Mouse (Mus musculus): ENCODE data around the gene BC028528. TPM values are rescaled to one million over a fixed set of nuclear protein-coding genes. Genes with fewer than 3 reads are reported as not detected.

The BC028528 gene
- polyA plus RNA-seq, 1 experiment from 2014 or later = 7.6 TPM

Other genes starting within 250 kb of the BC028528 start
- 49.5 and 50.0 TPM in 2 replicates for gene Mcl1, start 233.2 kb downstream of the BC028528 start, polyA plus RNA-seq (2016; fragmentation: Nextera tagmentation; extraction: Ambion mirVana)
- 1.00 and 1.6 TPM in 2 replicates for gene Adamtsl4, start 204.1 kb downstream of the BC028528 start, polyA plus RNA-seq (2016; fragmentation: Nextera tagmentation; extraction: Ambion mirVana)
- gene Ecm1, start 152.4 kb downstream of the BC028528 start, polyA plus RNA-seq (2016; fragmentation: Nextera tagmentation; extraction: Ambion mirVana) = 9.7 and 10.9 TPM in 2 replicates
- 65.5 and 71.5 TPM in 2 replicates for gene Tars2, start 131.8 kb downstream of the BC028528 start, polyA plus RNA-seq (2016; fragmentation: Nextera tagmentation; extraction: Ambion mirVana)
- 24.0 and 25.7 TPM in 2 replicates for gene Rprd2, start 73.1 kb downstream of the BC028528 start, polyA plus RNA-seq (2016; fragmentation: Nextera tagmentation; extraction: Ambion mirVana)
- gene Prpf3, start 36.1 kb downstream of the BC028528 start, polyA plus RNA-seq (2016; fragmentation: Nextera tagmentation; extraction: Ambion mirVana) = 74.5 and 75.6 TPM in 2 replicates
- 374 and 377 TPM in 2 replicates for gene Mrps21, start 20.5 kb downstream of the BC028528 start, polyA plus RNA-seq (2016; fragmentation: Nextera tagmentation; extraction: Ambion mirVana)
- 11.5 and 13.4 TPM in 2 replicates for gene Ciart, start 9.8 kb downstream of the BC028528 start, polyA plus RNA-seq (2016; fragmentation: Nextera tagmentation; extraction: Ambion mirVana)
- 33.4 and 36.1 TPM in 2 replicates for gene Aph1a, start 2.0 kb upstream of the BC028528 start, polyA plus RNA-seq (2016; fragmentation: Nextera tagmentation; extraction: Ambion mirVana)
- 120 and 133 TPM in 2 replicates for gene Car14, start 12.7 kb upstream of the BC028528 start, polyA plus RNA-seq (2016; fragmentation: Nextera tagmentation; extraction: Ambion mirVana)
- 369 and 371 TPM in 2 replicates for gene Anp32e, start 37.2 kb upstream of the BC028528 start, polyA plus RNA-seq (2016; fragmentation: Nextera tagmentation; extraction: Ambion mirVana)
- 73.2 and 78.5 TPM in 2 replicates for gene Plekho1, start 104.0 kb upstream of the BC028528 start, polyA plus RNA-seq (2016; fragmentation: Nextera tagmentation; extraction: Ambion mirVana)
- 22.4 and 26.5 TPM in 2 replicates for gene Vps45, start 166.5 kb upstream of the BC028528 start, polyA plus RNA-seq (2016; fragmentation: Nextera tagmentation; extraction: Ambion mirVana)
- gene Otud7b, start 212.5 kb upstream of the BC028528 start, polyA plus RNA-seq (2016; fragmentation: Nextera tagmentation; extraction: Ambion mirVana) = 20.8 and 21.7 TPM in 2 replicates